ENCODE assay signal across 11 mouse cellular contexts in the genomic region with DNA sequence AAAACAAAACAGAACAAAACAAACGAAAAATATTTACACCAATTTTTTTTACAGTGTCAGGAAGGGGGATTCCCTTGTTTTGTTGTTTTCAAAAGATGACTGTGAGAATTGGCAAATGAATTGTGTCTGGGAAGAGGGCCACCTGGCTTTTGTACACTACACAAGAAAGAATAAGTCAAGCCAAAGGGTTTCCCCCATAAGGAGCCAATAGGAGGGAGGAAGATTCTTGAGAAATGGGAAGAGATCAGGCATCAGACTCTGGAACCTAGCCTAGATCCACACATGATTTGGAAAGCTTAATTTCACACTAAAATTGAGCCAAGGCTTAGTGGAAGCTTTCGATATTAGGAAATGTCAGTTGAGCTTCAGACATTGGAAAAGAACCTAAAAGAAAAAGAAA. TPM values are rescaled to one million over a fixed set of nuclear protein-coding genes. Genes with fewer than 3 reads are reported as not detected.
DNase-seq lines count a peak whose midpoint lies in the region; ATAC-seq lines count a peak whose summit lies in the region.
"Had no signal": no experiment of that assay in that cellular context is flagged by ENCODE, and none has a peak within 500 bp of the region (broad histone marks: within the 10 kb centered on the region; RNA-seq: fewer than 3 reads in every experiment).

No protein-coding gene starts in this region.

- H3K9me3 ChIP-seq in lung, embryonic 16.5 days (ENCODE audit: control insufficient read depth, low read length) = no peaks in the 10 kb centered on the region
- H3K9me3 ChIP-seq: limb, embryonic 12.5 days; neural tube, embryonic 13.5 days had no signal

- H3K9ac ChIP-seq in lung, embryonic 16.5 days (ENCODE audit: low read length) = no peak overlapping the region
- H3K9ac ChIP-seq: limb, embryonic 12.5 days; neural tube, embryonic 13.5 days had no signal

- DNase-seq in adrenal gland, adult 2 months = peak; percentile 13
- no peak for DNase-seq in adrenal gland, postnatal 4 days (ENCODE audit: low spot score in 2 of 2)
- DNase-seq in kidney, postnatal 10 days = peak; percentile 5
- DNase-seq in kidney, postnatal 25 days = no peak
- DNase-seq in brain, embryonic 18.5 days (ENCODE audit: low read depth, low spot score) = peak; percentile 62
- no peak for DNase-seq in embryo, embryonic 10 days (ENCODE audit: low spot score)
- no peak for DNase-seq in kidney, adult 8-10 months
- DNase-seq: thymus, postnatal 36 days had no signal

- H3K27me3 ChIP-seq in lung, embryonic 16.5 days (ENCODE audit: control insufficient read depth, insufficient read depth, low read depth, low read length) = no peaks in the 10 kb centered on the region
- H3K27me3 ChIP-seq: limb, embryonic 12.5 days; neural tube, embryonic 13.5 days had no signal

- no peaks in the 10 kb centered on the region for H3K36me3 ChIP-seq in lung, embryonic 16.5 days (ENCODE audit: control insufficient read depth, insufficient read depth, low read length)
- H3K36me3 ChIP-seq: limb, embryonic 12.5 days; neural tube, embryonic 13.5 days had no signal

- H3K4me2 ChIP-seq in lung, embryonic 16.5 days (ENCODE audit: low read depth, low read length) = no peak overlapping the region
- H3K4me2 ChIP-seq: limb, embryonic 12.5 days; neural tube, embryonic 13.5 days had no signal

- WGBS in lung, embryonic 16.5 days = 45% methylated on average over 2 of the region's 2 CpGs

- H3K27ac ChIP-seq in lung, embryonic 16.5 days (ENCODE audit: low read length) = no peak overlapping the region
- H3K27ac ChIP-seq: limb, embryonic 12.5 days; neural tube, embryonic 13.5 days had no signal

- ATAC-seq in lung, embryonic 16.5 days (ENCODE audit: low read depth) = peak; percentile 98

- H3K4me3 ChIP-seq in lung, embryonic 16.5 days (ENCODE audit: low read length) = no peak overlapping the region
- H3K4me3 ChIP-seq: limb, embryonic 12.5 days; neural tube, embryonic 13.5 days had no signal

- H3K4me1 ChIP-seq in lung, embryonic 16.5 days (replicated peaks; ENCODE audit: control insufficient read depth, insufficient read depth, low read length) = no peaks in the 10 kb centered on the region
- H3K4me1 ChIP-seq: limb, embryonic 12.5 days; neural tube, embryonic 13.5 days had no signal

RNA-seq across cellular contexts. Expression of a gene that starts 52.4 kb away (rescaled TPM):
- total RNA-seq in adrenal gland, adult 2 months (2021) = 10 to 100 TPM in 1 of 2 experiments, 1 to 10 TPM in 1; 9.1 to 11.4 TPM
- 11.4 and 14.2 TPM in 2 replicates for polyA plus RNA-seq in adrenal gland, adult 2 months (2012; rRNA removed)
- 10 to 100 TPM; 15.7 to 17.4 TPM for total RNA-seq in adrenal gland, postnatal 4 days (2021)
- polyA plus RNA-seq in lung, embryonic 16.5 days (2015; fragmentation: Nextera tagmentation; extraction: Ambion mirVana) = 12.4 and 14.2 TPM in 2 replicates

Comparison
In these comparisons a context has a peak if more than half of its experiments do, and no peak if none do; other contexts are left out.
1. DNase-seq: peak in adrenal gland, adult 2 months (single experiment), kidney, postnatal 10 days (single experiment) and brain, embryonic 18.5 days (single experiment); none in adrenal gland, postnatal 4 days (0 of 2), kidney, postnatal 25 days (0 of 2), embryo, embryonic 10 days (single experiment) and kidney, adult 8-10 months (0 of 2).